Mouse (Mus musculus): Measurements from ENCODE around the gene Dpf2.

The Dpf2 gene

DNA sequence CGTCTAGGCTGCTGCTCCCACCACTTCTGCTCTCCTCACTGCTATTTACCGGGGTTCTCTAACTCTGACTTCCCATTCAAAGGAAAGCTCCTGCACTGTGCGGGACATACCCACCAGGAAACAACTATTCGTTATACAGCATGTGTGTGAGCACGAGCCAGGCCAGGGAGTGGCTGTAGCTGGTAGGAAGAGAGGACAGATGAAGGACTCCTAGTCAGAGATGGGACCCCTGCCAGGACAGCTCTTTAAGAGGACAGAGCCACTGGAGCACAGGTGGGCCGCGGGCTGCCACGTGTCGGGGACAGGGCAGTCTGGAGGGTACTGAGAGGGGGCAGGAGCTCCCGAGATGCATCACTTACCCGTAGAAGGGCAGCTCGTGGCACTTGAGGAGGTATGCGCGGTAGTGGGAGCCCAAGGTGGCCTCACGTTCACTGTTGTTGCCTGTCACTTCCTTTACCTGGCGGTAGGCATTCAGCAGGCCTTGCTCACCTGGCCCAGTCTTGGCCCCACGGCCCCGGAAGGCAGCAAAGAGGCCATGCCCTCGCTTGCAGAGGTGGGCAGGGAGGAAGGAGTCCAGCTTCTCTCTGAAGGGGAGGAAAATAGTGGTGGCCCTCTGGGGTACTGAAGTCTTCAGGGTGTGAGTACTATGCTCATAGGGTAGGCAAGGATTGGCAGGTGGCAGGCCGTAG, 48.0 kb downstream of the Dpf2 start:
- no peak for DNase-seq (ENCODE audit: low read depth, low spot score)

- DNase-seq (ENCODE audit: low read depth, low spot score), result no peak
Measured at GRCm38 (mm10) chr19:5863776-5864175, 49.0 kb downstream of the Dpf2 start.

GRCm38 (mm10) chr19:5862335-5863085, 50.3 kb downstream of the Dpf2 start:
- peak; percentile 33 for DNase-seq (ENCODE audit: low read depth, low spot score)

DNA sequence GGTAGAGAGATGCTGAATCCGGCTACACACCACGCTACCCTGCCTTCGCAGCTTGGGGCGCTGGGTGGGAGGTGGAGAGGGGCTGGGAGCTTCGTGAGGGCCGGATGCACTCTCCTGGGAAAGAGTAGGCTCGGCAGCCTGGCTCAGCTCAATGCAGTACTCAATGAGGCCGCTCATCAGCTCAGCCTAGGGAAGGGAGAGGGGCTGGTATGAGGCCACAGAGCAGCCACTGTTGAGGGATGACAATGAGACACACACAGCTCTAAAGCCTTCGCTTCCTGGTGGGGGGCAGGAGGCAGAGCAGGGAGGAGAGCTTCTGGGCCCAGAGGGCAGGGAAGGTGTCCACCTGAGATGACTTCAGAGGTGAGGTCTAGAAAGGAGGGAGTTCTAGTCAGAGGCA, 56.2 kb downstream of the Dpf2 start:
- no peak for DNase-seq (ENCODE audit: low read depth, low spot score)

GRCm38 (mm10) chr19:5852035-5852722, 60.6 kb downstream of the Dpf2 start:
- no peak for DNase-seq (ENCODE audit: low read depth, low spot score)

DNA sequence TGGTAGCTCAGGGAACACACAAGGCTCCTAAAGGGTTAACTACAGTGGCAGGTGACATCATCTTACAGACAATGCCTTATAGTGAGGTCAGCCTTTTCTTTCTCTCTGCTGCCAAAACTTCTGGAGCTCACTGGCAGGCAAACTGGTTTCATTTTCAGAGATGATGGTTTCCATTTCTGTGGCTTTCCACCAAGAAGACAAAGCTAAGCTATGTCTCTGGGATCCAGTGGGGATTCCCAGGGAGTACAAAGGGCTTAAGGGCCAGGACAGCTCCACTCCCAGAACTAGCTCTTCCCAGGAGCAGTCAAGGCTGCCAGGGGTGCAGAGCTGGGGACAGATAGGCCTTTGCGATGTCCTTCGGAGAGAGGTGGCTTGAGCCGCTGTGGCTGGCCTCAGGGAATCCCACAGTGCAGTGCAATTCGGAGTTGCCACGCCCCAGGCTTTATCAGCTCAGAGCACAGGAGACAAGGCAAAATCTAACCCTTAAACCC, 61.3 kb downstream of the Dpf2 start:
- peak; percentile 27 for DNase-seq (ENCODE audit: low read depth, low spot score)

- DNase-seq (ENCODE audit: low read depth, low spot score), result no peak
Measured at GRCm38 (mm10) chr19:5850860-5851259, 62.0 kb downstream of the Dpf2 start.

DNA sequence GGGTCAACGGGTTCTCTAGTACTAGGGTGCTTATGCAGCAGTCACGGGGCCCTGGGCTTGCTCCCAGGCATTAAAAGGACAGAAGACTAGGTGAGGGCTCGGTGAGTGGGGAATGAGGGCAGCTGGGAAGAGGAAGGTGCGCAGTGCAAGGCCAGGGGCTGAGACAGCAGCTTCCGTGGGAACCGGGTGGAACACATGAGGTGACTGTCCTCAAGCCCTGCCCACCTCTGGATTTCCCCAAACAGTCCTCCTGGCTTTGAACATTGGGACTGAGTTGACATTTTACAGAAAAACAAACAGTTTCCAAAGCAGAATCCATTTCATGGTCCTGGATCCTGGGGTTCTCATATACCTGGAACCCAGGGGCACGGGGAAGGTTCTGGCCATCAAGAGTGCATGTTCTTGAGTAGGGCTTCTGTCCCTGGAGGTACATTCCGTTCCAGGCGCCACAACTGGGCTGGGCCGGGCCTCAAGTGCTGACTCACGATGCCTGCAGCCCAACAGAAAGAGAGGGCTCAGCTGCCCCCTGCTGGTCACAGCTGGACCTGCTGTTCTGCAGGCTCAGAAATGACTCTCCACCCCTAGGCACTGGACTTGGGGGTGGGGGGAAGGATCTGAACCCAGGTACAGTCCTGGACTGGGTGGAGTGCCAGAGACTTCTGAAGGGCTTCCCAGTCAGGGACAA, 62.8 kb downstream of the Dpf2 start:
- peak; percentile 95 for DNase-seq (ENCODE audit: low read depth, low spot score)

DNA sequence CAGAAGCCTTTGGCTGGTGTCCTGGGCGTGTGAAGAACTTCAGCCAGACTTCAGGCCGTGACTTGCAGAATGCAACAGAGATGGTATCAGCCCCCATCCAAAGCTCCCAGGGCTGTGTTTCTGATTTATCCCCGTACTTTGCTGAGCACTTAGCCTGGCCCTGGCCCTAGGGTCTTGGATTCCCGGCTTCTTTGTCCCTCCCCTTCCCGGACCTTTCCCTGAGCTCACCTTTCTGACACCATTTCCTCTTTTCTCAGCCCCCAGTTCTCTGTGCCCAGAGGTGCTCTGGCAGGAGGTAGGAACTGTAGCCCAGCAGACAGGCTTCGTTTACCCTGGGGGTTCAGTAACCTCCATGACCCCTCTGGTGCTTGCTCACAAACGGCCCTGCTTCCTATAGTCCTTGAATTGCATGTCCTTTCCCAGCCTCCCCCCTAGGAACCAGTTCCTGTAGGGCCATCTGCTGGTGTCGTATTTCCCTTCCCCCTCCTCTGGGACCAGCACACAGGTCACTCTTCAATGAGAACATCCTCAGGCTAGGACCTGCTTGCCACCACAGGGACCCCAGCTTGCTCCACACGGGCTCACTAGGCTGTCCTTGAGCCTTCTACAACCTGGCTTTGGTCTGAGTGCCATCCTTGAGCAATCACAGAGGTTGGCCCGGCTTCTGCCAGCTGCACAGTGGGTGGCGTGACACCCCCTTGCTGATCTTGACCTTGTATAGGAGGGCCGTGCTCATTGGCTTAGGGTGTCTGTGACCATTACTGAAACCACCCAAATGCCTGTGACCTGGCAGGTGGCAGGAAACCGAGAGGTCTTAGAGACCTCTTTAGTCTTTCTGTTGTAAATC, 63.8 kb downstream of the Dpf2 start:
- peak; percentile 27 for DNase-seq (ENCODE audit: low read depth, low spot score)

DNA sequence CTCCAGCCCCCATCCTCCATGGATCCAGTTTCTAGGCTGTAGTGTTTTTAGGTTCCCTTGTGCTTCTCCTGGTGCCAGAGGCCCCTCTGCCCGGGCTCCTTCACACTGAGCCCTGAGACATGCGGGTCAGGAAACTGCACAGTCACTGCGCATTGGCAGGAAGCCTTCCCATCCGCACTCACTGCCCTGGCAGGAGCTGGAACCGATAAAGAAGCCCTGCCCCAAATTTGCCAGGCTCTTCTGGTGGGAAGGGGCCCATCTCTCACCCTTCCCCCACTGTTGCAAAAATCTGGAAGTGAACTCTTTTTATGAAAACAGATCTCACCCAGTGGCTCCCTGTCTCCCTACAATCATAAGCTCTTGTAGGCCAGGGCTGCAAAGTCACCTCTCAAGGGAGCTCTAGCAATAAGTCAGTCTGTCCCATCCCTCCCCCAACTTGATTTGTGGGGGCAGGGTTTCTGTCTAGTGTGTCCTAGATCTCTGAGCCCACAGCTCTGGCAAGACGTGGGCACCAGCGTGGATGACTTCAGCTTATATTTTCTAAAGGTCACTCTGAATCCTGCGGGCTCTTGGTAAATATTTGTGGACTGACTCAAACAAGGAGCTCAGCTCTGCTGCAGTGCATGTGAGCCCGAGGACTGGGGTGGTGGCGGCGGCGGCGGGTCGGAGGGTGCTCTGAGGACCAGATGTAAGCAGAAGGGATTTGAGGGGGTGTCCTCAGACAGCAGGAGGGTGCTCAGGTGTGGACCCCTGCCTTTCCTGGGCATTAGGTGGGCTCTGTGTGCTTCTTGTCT, 64.6 kb downstream of the Dpf2 start:
- DNase-seq (ENCODE audit: low read depth, low spot score), result peak; percentile 36

- no peak for DNase-seq (ENCODE audit: low read depth, low spot score)
Measured at GRCm38 (mm10) chr19:5847306-5847796, 65.5 kb downstream of the Dpf2 start.

GRCm38 (mm10) chr19:5846557-5847305, 66.1 kb downstream of the Dpf2 start:
- peak; percentile 72 for DNase-seq (ENCODE audit: low read depth, low spot score)
